Mouse (Mus musculus): ENCODE data around the gene Sh3gl3. TPM values are rescaled to one million over a fixed set of nuclear protein-coding genes. Genes with fewer than 3 reads are reported as not detected.

Gene Sh3gl3
- polyA plus RNA-seq, 1 experiment from 2014 or later: 1.4 TPM

- no peak overlapping the region for H3K27ac ChIP-seq
- no peaks in the 10 kb centered on the region; the same call in 1 of the 2 replicates for H3K27me3 ChIP-seq (replicated peaks)
- no peak overlapping the region for H3K4me3 ChIP-seq
- H3K36me3 ChIP-seq: no peaks in the 10 kb centered on the region
- H3K9ac ChIP-seq: no peak overlapping the region
- no peaks in the 10 kb centered on the region for H3K9me3 ChIP-seq (replicated peaks)
- H3K4me1 ChIP-seq: no peaks in the 10 kb centered on the region
- H3K4me2 ChIP-seq: no peak overlapping the region
- ATAC-seq: no peak
- WGBS (ENCODE audit: insufficient replicate concordance): 47% methylated on average over 4 of the region's 4 CpGs
Measured at GRCm38 (mm10) chr7:82327201-82327600, 153.6 kb downstream of the Sh3gl3 start.

GRCm38 (mm10) chr7:82327881-82328280, 154.2 kb downstream of the Sh3gl3 start:
- no peak for ATAC-seq
- no peak overlapping the region for H3K27ac ChIP-seq
- H3K27me3 ChIP-seq (replicated peaks): no peaks in the 10 kb centered on the region; the same call in 1 of the 2 replicates
- no peaks in the 10 kb centered on the region for H3K36me3 ChIP-seq
- no peak overlapping the region for H3K4me2 ChIP-seq
- no peak overlapping the region for H3K9ac ChIP-seq
- WGBS (ENCODE audit: insufficient replicate concordance): 25% methylated on average over 5 of the region's 5 CpGs
- H3K4me1 ChIP-seq: no peaks in the 10 kb centered on the region
- H3K4me3 ChIP-seq: no peak overlapping the region
- H3K9me3 ChIP-seq (replicated peaks): no peaks in the 10 kb centered on the region

GRCm38 (mm10) chr7:82329831-82330230, 156.2 kb downstream of the Sh3gl3 start:
- WGBS (ENCODE audit: insufficient replicate concordance): 38% methylated on average over 4 of the region's 4 CpGs
- no peaks in the 10 kb centered on the region for H3K36me3 ChIP-seq
- no peaks in the 10 kb centered on the region for H3K4me1 ChIP-seq
- H3K4me2 ChIP-seq: no peak overlapping the region
- no peak overlapping the region for H3K27ac ChIP-seq
- ATAC-seq: no peak
- no peaks in the 10 kb centered on the region for H3K9me3 ChIP-seq (replicated peaks)
- H3K9ac ChIP-seq: no peak overlapping the region
- H3K4me3 ChIP-seq: no peak overlapping the region
- H3K27me3 ChIP-seq (replicated peaks): peaks cover 18% of the 10 kb centered on the region

GRCm38 (mm10) chr7:82330860-82331259, 157.2 kb downstream of the Sh3gl3 start:
- Histone ChIP-seq H3K36me3 (no peaks in the 10 kb centered on the region), H3K27ac (no peak overlapping the region), H3K4me2 (no peak overlapping the region), H3K9ac (no peak overlapping the region), H3K27me3 (replicated peaks) (peaks cover 28% of the 10 kb centered on the region), H3K9me3 (replicated peaks) (no peaks in the 10 kb centered on the region), H3K4me3 (no peak overlapping the region), H3K4me1 (no peaks in the 10 kb centered on the region)
- no peak for ATAC-seq
- 37% methylated on average over 6 of the region's 6 CpGs for WGBS (ENCODE audit: insufficient replicate concordance)

- no peak for ATAC-seq
- H3K4me1 ChIP-seq: no peaks in the 10 kb centered on the region
- no peaks in the 10 kb centered on the region for H3K36me3 ChIP-seq
- H3K9me3 ChIP-seq (replicated peaks): no peaks in the 10 kb centered on the region
- peaks cover 60% of the 10 kb centered on the region for H3K27me3 ChIP-seq (replicated peaks)
- no peak overlapping the region for H3K4me3 ChIP-seq
- no peak overlapping the region for H3K4me2 ChIP-seq
- no peak overlapping the region for H3K9ac ChIP-seq
- 61% methylated on average over 1 of the region's 1 CpGs for WGBS (ENCODE audit: insufficient replicate concordance)
- H3K27ac ChIP-seq: no peak overlapping the region
Measured at GRCm38 (mm10) chr7:82334000-82334399, 160.4 kb downstream of the Sh3gl3 start.

GRCm38 (mm10) chr7:82335211-82336121, 161.8 kb downstream of the Sh3gl3 start, which contains the start of gene Adamtsl3:
Gene Adamtsl3, plus strand, starts transcription at chr7:82335694.
- no peaks in the 10 kb centered on the region for H3K9me3 ChIP-seq (replicated peaks)
- peak within 1 kb of the TSS; percentile 31 for H3K4me3 ChIP-seq
- 2% methylated on average over 95 of the region's 95 CpGs for WGBS (ENCODE audit: insufficient replicate concordance)
- ATAC-seq: no peak
- peak within 1 kb of the TSS; percentile 51 for H3K4me2 ChIP-seq
- no peak within 1 kb of the TSS for H3K27ac ChIP-seq
- no peaks in the 10 kb centered on the region for H3K36me3 ChIP-seq
- H3K27me3 ChIP-seq (replicated peaks): peaks cover 63% of the 10 kb centered on the region
- H3K9ac ChIP-seq: no peak within 1 kb of the TSS
- no peaks in the 10 kb centered on the region for H3K4me1 ChIP-seq

- peaks cover 63% of the 10 kb centered on the region for H3K27me3 ChIP-seq (replicated peaks)
- H3K4me1 ChIP-seq: no peaks in the 10 kb centered on the region
- no peak overlapping the region for H3K9ac ChIP-seq
- no peak for ATAC-seq
- WGBS (ENCODE audit: insufficient replicate concordance): 3% methylated on average over 34 of the region's 34 CpGs
- H3K27ac ChIP-seq: no peak overlapping the region
- no peaks in the 10 kb centered on the region for H3K9me3 ChIP-seq (replicated peaks)
- no peaks in the 10 kb centered on the region for H3K36me3 ChIP-seq
- peak overlapping the region; percentile 31; the same call in 1 of the 2 replicates for H3K4me3 ChIP-seq
- peak overlapping the region; percentile 51 for H3K4me2 ChIP-seq
Measured at GRCm38 (mm10) chr7:82336132-82336531, 162.5 kb downstream of the Sh3gl3 start.

- peaks cover 67% of the 10 kb centered on the region for H3K27me3 ChIP-seq (replicated peaks)
- ATAC-seq: no peak
- WGBS (ENCODE audit: insufficient replicate concordance): 64% methylated on average over 9 of the region's 9 CpGs
Measured at GRCm38 (mm10) chr7:82338121-82338520, 164.5 kb downstream of the Sh3gl3 start.

GRCm38 (mm10) chr7:82338532-82338931, 164.9 kb downstream of the Sh3gl3 start:
- Histone ChIP-seq H3K27me3 (replicated peaks) (peaks cover 63% of the 10 kb centered on the region), H3K36me3 (no peaks in the 10 kb centered on the region), H3K4me2 (no peak overlapping the region), H3K4me1 (no peaks in the 10 kb centered on the region), H3K9me3 (replicated peaks) (no peaks in the 10 kb centered on the region), H3K4me3 (no peak overlapping the region), H3K9ac (no peak overlapping the region), H3K27ac (no peak overlapping the region)
- ATAC-seq: no peak
- WGBS (ENCODE audit: insufficient replicate concordance): 55% methylated on average over 4 of the region's 4 CpGs

More at GRCm38 (mm10) chr7:82338121-82338520, 164.5 kb downstream of the Sh3gl3 start:
- Histone ChIP-seq H3K9me3 (replicated peaks) (no peaks in the 10 kb centered on the region), H3K4me2 (no peak overlapping the region), H3K9ac (no peak overlapping the region), H3K4me3 (no peak overlapping the region), H3K36me3 (no peaks in the 10 kb centered on the region), H3K27ac (no peak overlapping the region), H3K4me1 (no peaks in the 10 kb centered on the region)

- Histone ChIP-seq H3K9ac (no peak overlapping the region), H3K27me3 (replicated peaks) (peaks cover 56% of the 10 kb centered on the region), H3K9me3 (replicated peaks) (no peaks in the 10 kb centered on the region), H3K4me1 (no peaks in the 10 kb centered on the region), H3K4me3 (no peak overlapping the region), H3K4me2 (no peak overlapping the region), H3K27ac (no peak overlapping the region), H3K36me3 (no peaks in the 10 kb centered on the region)
- 33% methylated on average over 3 of the region's 3 CpGs for WGBS (ENCODE audit: insufficient replicate concordance)
- ATAC-seq: no peak
Measured at GRCm38 (mm10) chr7:82339214-82339613, 165.6 kb downstream of the Sh3gl3 start.

GRCm38 (mm10) chr7:82341476-82341875, 167.8 kb downstream of the Sh3gl3 start:
- Histone ChIP-seq H3K4me1 (no peaks in the 10 kb centered on the region), H3K9ac (no peak overlapping the region), H3K9me3 (replicated peaks) (no peaks in the 10 kb centered on the region), H3K4me3 (no peak overlapping the region), H3K27ac (no peak overlapping the region), H3K36me3 (no peaks in the 10 kb centered on the region), H3K27me3 (replicated peaks) (peaks cover 33% of the 10 kb centered on the region), H3K4me2 (no peak overlapping the region)
- ATAC-seq: no peak
- WGBS (ENCODE audit: insufficient replicate concordance): 20% methylated on average over 8 of the region's 8 CpGs

GRCm38 (mm10) chr7:82346706-82347105, 173.1 kb downstream of the Sh3gl3 start:
- WGBS (ENCODE audit: insufficient replicate concordance): 52% methylated on average over 2 of the region's 2 CpGs

More at GRCm38 (mm10) chr7:82346706-82347105, 173.1 kb downstream of the Sh3gl3 start:
- Histone ChIP-seq H3K9ac (no peak overlapping the region), H3K4me1 (no peaks in the 10 kb centered on the region), H3K9me3 (replicated peaks) (no peaks in the 10 kb centered on the region), H3K4me2 (no peak overlapping the region), H3K27me3 (replicated peaks) (no peaks in the 10 kb centered on the region), H3K36me3 (no peaks in the 10 kb centered on the region), H3K4me3 (no peak overlapping the region), H3K27ac (no peak overlapping the region)
- ATAC-seq: no peak

Measured in liver, embryonic 12.5 days (tissue).